Mouse (Mus musculus): ENCODE data around the gene Rem2.
A peak's percentile ranks its signal among the peaks of the same experiment; 100 is the strongest.

- TF ChIP-seq CTCF (IDR thresholded peaks at IDR 0.05 in 2 of 3, conservative IDR thresholded peaks at IDR 0.05 in 1 of 3; ENCODE audit: control insufficient read depth in 1 of 3, insufficient read depth in 1 of 3, low read depth in 2 of 3, low read length in 3 of 3, poor library complexity in 1 of 3, severe bottlenecking in 1 of 3) (no peak), POLR2A (IDR thresholded peaks at IDR 0.05; ENCODE audit: control insufficient read depth in 1 of 2, insufficient read depth in 1 of 2, low read depth in 1 of 2, low read length in 2 of 2, poor library complexity in 1 of 2) (peak in 1 of 2 experiments; percentile 86; a peak in 2 of 4 replicates), MEF2A (IDR thresholded peaks at IDR 0.05; ENCODE audit: extremely low read depth, insufficient replicate concordance, low read depth, low read length, poor library complexity, severe bottlenecking) (no peak), POLR2AphosphoS5 (IDR thresholded peaks at IDR 0.05; ENCODE audit: borderline replicate concordance, low read depth, low read length) (no peak; the same call in 1 of the 2 replicates), EP300 (IDR thresholded peaks at IDR 0.05; ENCODE audit: low read depth in 1 of 2, low read length in 2 of 2) (0 out of 4 replicates have a peak, but pooled peaks of 1 of the 2 experiments have one; percentile 10)
Measured at GRCm38 (mm10) chr14:54516710-54517310, 40.9 kb downstream of the Rem2 start.

Measured in MEL (cell line).